Mouse (Mus musculus) brain, embryonic 14.5 days (tissue): ENCODE results near the gene Rad50.

ENCODE experiments used
- CTCF ChIP-seq: fragments of 200-500 bp; IDR thresholded peaks from 2 replicates; pipeline ENCODE4 v1.5.1; 2012; ENCODE audit warnings: inconsistent platforms, mild to moderate bottlenecking, moderate library complexity, borderline replicate concordance; ENCODE audit not compliant: insufficient read depth, insufficient read length; ENCODE audit errors: extremely low read depth
- POLR2A ChIP-seq: fragments of 200-500 bp; IDR thresholded peaks from 2 replicates; pipeline ENCODE4 v1.6.1; 2012; ENCODE audit warnings: mild to moderate bottlenecking, inconsistent platforms, borderline replicate concordance; ENCODE audit not compliant: poor library complexity, insufficient read depth, insufficient read length, severe bottlenecking; ENCODE audit errors: extremely low read depth

DNA sequence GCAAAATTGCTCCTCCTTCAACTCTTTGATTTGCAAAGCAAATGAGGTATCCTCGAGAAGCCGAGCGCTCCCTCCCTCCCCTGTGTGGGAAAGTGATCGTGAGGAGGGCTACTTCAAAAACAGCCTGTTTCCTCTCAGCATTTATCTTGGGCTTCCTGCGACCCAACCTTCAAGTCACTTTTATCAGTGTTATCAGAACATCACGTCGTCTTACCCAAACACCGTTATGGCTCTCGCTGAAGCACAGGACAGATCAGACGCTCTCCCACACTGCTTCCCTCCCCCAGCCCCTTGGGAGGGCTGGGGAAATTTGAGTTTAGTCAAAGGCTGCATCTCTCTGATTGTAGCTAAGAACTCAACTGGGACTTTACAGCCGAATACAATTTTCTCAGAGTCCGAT, 101.5 kb downstream of the Rad50 start:
- no peak for TF ChIP-seq CTCF
- TF ChIP-seq POLR2A, result no peak
